In the genomic region with DNA sequence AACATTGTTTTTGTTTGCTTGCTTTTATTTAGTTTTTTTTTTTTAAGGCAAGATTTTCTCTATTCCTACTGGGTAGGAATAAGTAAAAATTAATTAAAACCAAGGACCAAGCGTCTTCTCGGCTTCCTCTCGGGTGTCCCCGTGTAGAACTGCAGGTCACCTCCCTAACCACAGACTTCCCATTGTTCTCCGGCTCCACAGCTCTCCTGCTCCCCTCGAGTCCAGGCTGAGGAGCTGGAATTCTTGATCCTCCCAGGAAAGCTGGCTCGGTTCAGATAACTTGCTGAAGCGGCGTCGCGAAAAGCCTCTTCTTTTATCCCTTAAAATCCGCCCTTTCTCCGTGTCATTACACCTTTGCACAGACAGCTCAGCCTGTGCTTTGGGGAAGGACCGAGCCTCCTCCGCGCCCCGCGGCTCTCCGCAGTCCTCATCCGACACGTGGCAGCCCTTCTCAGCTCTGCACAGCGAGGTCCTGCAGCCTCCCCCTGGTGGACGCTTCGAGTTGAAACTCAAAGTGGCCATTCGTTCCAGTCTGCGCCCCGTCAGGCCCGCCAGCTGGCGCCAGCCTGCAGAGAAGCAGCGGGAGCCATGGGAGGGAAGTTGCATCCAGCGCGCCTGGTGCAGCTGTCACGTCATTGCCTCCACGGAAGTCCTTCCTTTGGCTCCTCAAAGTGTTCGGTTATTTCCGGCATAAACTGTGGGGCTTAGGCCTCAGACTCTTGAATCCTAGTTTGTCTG, we compare ENCODE assay signal across 8 mouse cellular contexts. TPM values are rescaled to one million over a fixed set of nuclear protein-coding genes. Genes with fewer than 3 reads are reported as not detected.
DNase-seq lines count a peak whose midpoint lies in the region; ATAC-seq and TF ChIP-seq lines count a peak whose summit lies in the region.

No protein-coding gene starts in this region.

- peaks cover 3% of the 10 kb centered on the region for H3K4me1 ChIP-seq in cortical plate, adult 2 months (ENCODE audit: control insufficient read depth, insufficient read depth, low read length)

- TF ChIP-seq CTCF in cortical plate, adult 2 months (IDR thresholded peaks at IDR 0.05; ENCODE audit: extremely low read depth, insufficient read depth, low read length): peak; percentile 68

- peak overlapping the region; percentile 16 for H3K4me3 ChIP-seq in cortical plate, adult 2 months (ENCODE audit: insufficient read depth, low read length)

- peak; percentile 83 to 89 for DNase-seq in gastrocnemius, adult 8-10 months (ENCODE audit: low spot score in 2 of 2)
- DNase-seq in induced T-regulatory cell, adult 2 months (ENCODE audit: low read depth): peak; percentile 93
- peak; percentile 65 to 85 for DNase-seq in left cerebral cortex, adult 9 months (ENCODE audit: low spot score in 2 of 2)
- peak; percentile 86 for DNase-seq in right cerebral cortex, postnatal 14 days
- peak; percentile 82 to 91 for DNase-seq in urinary bladder, postnatal 36 days (ENCODE audit: low spot score in 2 of 2)

- ATAC-seq in activated CD4-positive, CD25-positive, alpha-beta regulatory T cell, adult 4 months: peak; percentile 96
- ATAC-seq in megakaryocyte progenitor cell, adult 5-6 weeks (replicated peaks; ENCODE audit: poor library complexity): peak; percentile 98

- no peak overlapping the region for H3K27ac ChIP-seq in cortical plate, adult 2 months (ENCODE audit: insufficient read depth, low read length)

- peak; percentile 49; the same call in 1 of the 2 replicates for TF ChIP-seq POLR2A in cortical plate, adult 2 months (IDR thresholded peaks at IDR 0.05; ENCODE audit: extremely low read depth, insufficient read depth, low read length)

RNA-seq across cellular contexts. Expression of a gene that starts 9.6 kb away (rescaled TPM):
- not detected for polyA plus RNA-seq in activated CD4-positive, CD25-positive, alpha-beta regulatory T cell, adult 4 months (2017; shearing (Covaris generic))
- 0.84 TPM in 1 of 2 replicates, not detected in the other for polyA plus RNA-seq in cortical plate, adult 2 months (2012; rRNA removed)
- 10 to 100 TPM in 1 of 4 experiments, 1 to 10 TPM in 3; 3.8 to 14.0 (median 5.8) TPM for total RNA-seq in gastrocnemius, adult 8-10 months (2022)
- total RNA-seq in megakaryocyte progenitor cell, adult 5-6 weeks (2015): not detected in 2 replicates
- total RNA-seq in megakaryocyte progenitor cell, adult 5-6 weeks (2017): not detected in 2 replicates

RNA-seq across cellular contexts. Expression of a gene that starts 18.6 kb away (rescaled TPM):
- polyA plus RNA-seq in activated CD4-positive, CD25-positive, alpha-beta regulatory T cell, adult 4 months (2017; shearing (Covaris generic)): 10 to 100 TPM; 15.4 to 21.1 TPM
- 99.9 and 105 TPM in 2 replicates for polyA plus RNA-seq in cortical plate, adult 2 months (2012; rRNA removed)
- 10 to 100 TPM; 35.4 to 39.1 (median 35.6) TPM for total RNA-seq in gastrocnemius, adult 8-10 months (2022)
- 42.0 and 43.2 TPM in 2 replicates for total RNA-seq in megakaryocyte progenitor cell, adult 5-6 weeks (2015)
- total RNA-seq in megakaryocyte progenitor cell, adult 5-6 weeks (2017): 35.1 and 42.1 TPM in 2 replicates

RNA-seq across cellular contexts. Expression of a gene that starts 32.0 kb away (rescaled TPM):
- polyA plus RNA-seq in activated CD4-positive, CD25-positive, alpha-beta regulatory T cell, adult 4 months (2017; shearing (Covaris generic)): under 1 TPM in 1 of 2 experiments, not detected in 1; 0.74 TPM
- not detected in 2 replicates for polyA plus RNA-seq in cortical plate, adult 2 months (2012; rRNA removed)
- total RNA-seq in gastrocnemius, adult 8-10 months (2022): not detected
- not detected in 2 replicates for total RNA-seq in megakaryocyte progenitor cell, adult 5-6 weeks (2015)
- total RNA-seq in megakaryocyte progenitor cell, adult 5-6 weeks (2017): not detected in 2 replicates

RNA-seq across cellular contexts. Expression of a gene that starts 39.9 kb away (rescaled TPM):
- 1 to 10 TPM; 8.1 to 8.6 TPM for polyA plus RNA-seq in activated CD4-positive, CD25-positive, alpha-beta regulatory T cell, adult 4 months (2017; shearing (Covaris generic))
- 8.5 and 9.0 TPM in 2 replicates for polyA plus RNA-seq in cortical plate, adult 2 months (2012; rRNA removed)
- total RNA-seq in gastrocnemius, adult 8-10 months (2022): 10 to 100 TPM; 29.8 to 34.8 (median 30.9) TPM
- total RNA-seq in megakaryocyte progenitor cell, adult 5-6 weeks (2015): 7.4 and 8.0 TPM in 2 replicates
- 12.4 and 14.4 TPM in 2 replicates for total RNA-seq in megakaryocyte progenitor cell, adult 5-6 weeks (2017)

RNA-seq across cellular contexts. Expression of a gene that starts 39.9 kb away (rescaled TPM):
- 10 to 100 TPM; 26.0 to 30.0 TPM for polyA plus RNA-seq in activated CD4-positive, CD25-positive, alpha-beta regulatory T cell, adult 4 months (2017; shearing (Covaris generic))
- 9.0 and 9.2 TPM in 2 replicates for polyA plus RNA-seq in cortical plate, adult 2 months (2012; rRNA removed)
- 10 to 100 TPM; 12.3 to 18.0 (median 12.8) TPM for total RNA-seq in gastrocnemius, adult 8-10 months (2022)
- 25.2 and 26.8 TPM in 2 replicates for total RNA-seq in megakaryocyte progenitor cell, adult 5-6 weeks (2015)
- 81.4 and 111 TPM in 2 replicates for total RNA-seq in megakaryocyte progenitor cell, adult 5-6 weeks (2017)

Comparison
In these comparisons a context has a peak if more than half of its experiments do, and no peak if none do; other contexts are left out.
1. RNA of a gene that starts 9.6 kb away (total RNA-seq): 3.8 to 14.0 TPM in gastrocnemius, adult 8-10 months; not detected in megakaryocyte progenitor cell, adult 5-6 weeks; every median in the first group is over 4 times any median in the second.
2. Peak in every context shown above with its lines, with median percentiles within 50 percentile points of each other: DNase-seq.